Mouse (Mus musculus) heart, postnatal 14 days (tissue): ENCODE measurements at regions not wholly inside any gene's neighbourhood (a gene's known extent, or its start where the extent isn't known, plus 50 kb on each side); places are given as distances from the start of the nearest gene placed in this dataset.
"Not testable (repeated sequence)": the region's sequence is repeated elsewhere in the genome, so short reads cannot be mapped to it uniquely, and the experiment has no call there.

Source experiments
- DNase-seq, 2 experiments: peaks; one replicate each; pipeline ENCODE4 v3.0.0; 2021 to 2022
- intact Hi-C: fragments of 180-260 bp; cut with DNase I; formaldehyde crosslinking; loops from one replicate; pipeline ENCODE4 v1.15.1; 2025

DNA sequence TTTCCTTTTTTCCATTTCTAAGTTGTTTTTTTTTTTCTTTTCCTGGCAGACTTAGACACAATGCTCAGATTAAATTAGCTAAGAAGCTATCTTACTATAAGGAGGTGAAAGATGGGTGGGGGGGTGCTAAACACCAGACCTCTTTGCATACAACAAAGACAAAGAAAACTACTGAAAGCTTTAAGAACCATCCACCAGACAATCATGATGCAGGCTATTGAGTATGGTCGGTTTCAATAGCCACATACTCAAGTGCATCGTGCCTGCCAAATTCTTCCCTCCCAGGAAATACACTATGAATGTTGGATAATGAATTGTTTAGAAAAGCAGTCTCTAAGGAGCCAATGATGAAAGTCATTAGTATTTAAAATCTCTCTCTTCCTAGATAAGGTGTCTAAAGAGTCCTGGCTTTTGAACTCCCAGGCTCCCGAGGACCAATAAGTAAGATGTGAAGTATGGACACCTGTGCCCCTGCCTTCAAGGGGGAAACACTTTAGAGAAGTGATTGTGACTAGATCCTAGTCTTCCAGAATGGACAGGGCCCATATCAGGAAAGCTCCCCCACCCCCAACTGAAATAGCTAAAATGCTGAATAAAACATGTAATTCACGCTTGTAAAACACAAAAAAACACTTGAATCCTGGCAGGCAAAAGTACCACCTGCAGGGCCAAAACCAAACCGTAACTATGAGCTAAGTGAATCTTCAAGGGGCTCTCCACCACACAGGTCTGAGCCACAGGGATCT, 381.8 kb upstream of the B3galt2 start:
- no peak for DNase-seq
- intact Hi-C loops = no loop called here

DNA sequence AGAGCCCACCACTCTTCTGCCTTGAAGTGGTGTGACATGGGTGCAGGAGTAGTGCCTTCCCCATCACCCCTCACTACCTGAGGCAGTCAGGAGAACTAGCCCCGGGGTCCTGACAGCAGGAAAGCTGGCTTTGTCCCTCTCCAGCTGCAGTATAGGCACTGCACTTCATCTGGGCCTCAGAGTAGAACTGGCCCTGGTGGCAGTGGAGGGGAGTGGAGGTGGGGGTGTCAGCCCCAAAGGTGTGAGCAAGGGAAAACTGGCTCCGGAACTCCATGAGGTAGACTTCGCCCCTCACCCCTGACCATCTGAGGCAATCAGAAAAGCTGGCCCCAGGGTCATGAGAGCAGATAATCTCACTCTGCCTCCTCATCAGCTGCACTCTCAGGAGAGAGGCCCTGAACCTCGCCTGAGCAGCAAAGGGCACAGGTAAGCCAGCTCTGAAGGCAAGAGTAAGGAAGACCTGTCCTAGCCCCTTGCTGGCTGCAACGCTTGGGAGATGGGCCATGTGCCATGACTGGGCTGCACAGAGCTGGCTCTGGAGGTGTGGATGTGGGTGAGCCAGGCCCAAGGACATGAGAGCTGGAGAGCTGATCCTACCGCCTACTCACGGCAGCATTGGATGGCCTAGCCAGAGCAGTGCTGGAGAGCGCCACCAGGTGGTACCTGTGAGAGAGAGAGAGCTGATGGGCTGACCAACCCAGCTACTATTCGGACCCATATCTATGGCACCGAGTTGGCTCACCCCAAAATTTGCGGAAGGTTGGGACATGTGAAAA, 377.0 kb upstream of the B3galt2 start:
- intact Hi-C loops = no loop called here
- DNase-seq = no peak

DNA sequence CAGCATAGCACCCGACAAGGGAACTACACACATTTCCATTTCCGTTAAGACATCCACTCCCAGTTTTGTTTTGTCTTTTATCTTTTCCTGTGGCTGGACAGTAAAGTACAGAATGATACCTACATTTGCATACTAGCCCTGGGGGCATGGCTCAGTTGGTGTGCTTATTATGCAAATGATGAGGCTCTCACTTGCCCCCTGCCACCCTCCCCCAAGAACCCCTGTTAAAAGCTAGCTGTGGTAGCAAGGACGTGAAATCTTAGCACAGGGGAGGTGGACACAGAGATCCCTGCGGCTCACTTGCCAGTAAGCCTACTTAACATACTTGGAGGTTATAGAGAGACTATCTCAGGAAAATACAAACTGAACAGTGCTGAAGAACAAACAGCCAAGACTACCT, 375.2 kb upstream of the B3galt2 start:
- DNase-seq = no peak
- intact Hi-C loops = no loop called here

DNA sequence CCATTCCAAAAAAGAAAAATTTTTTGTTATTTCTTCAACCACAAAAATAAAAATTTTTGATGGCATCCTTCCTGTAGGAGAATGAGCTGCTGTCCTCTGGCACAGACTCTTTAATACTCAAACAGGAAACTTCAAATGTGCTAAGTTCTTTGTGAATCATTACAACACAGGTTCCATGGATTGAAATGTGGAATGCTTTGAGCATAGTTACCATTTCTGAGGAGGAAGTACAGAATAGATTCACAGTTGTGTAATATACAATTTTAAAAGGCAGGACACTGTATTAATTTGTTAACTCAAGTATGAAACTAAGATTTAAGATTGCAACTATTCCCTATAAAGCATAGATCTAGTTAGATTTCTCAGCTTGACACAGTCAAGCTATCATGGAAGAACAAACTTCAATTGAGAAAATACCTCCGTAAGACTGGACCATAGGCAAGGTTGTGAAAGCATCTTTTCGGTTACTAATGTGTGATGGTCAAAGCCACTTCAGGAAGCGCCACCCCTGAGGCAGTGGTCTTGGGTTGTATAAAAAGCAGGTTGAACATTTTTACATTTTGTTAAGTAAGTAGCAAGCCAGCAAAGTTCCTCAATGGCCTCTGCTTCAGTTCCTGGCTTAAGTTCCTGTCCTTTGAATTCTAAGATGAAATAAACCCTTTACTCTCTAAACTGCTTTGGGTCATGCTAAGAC, 354.0 kb upstream of the B3galt2 start:
- intact Hi-C loops = no loop called here
- no peak for DNase-seq

DNA sequence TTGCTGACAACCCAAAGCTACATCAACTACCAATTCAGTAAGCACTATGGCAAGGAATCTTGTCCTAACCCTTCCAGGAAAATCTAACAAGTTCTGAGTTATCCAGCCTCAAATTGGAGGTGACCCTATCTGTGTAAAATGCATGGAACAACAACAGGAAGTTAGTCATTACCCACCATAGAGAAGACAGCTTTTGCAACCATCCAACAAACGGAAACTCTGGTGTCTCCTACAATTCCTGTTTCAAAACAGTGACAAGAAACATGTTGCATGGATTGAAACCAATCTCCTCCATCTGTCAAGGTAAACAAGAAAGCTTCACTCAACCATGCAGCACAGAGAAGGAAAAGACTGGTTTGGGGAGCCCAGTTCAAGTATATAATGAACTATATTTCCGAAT, 353.0 kb upstream of the B3galt2 start:
- intact Hi-C loops = no loop called here
- no peak for DNase-seq

DNA sequence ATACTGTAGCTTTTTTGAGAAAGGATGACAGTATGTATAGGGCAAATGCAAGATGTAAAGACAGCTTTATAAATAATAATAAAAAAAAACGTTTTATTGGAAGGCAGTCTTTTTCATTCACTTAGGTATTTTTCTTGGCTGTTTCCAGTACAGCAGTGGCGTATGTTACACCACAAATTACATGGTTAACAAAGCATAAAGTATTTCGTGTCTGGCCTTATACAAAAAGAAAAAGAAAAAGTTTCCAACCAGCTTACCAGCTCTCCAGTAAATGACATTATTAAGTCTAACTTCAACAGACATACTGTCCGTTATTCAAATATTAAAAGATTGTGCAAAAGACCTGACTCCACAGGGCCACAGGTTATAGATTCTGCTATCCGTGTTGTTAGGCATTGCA, 343.9 kb upstream of the B3galt2 start:
- DNase-seq = no peak
- intact Hi-C loops = no loop called here

DNA sequence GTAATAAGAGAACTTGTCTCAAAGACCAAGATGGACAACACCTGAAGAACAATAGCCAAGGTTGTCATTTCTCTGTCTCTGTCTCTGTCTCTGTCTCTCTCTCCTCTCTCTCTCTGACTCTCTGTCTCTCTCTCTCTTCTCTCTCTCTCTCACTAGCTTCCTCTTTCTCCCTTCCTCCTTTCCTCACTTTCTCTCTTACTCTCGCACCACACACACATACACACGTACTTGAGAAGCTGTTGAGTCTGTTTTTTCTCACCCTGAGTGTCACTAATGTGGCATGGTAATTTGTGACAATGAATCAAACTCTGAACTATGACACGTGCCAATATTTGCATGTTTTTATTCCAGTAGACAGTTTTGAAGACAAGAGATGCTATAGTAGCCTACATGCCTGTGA, 333.1 kb upstream of the B3galt2 start:
- intact Hi-C loops = loop anchor here (10.0 kb wide), 1 partner anchor 337 kb away; the partner anchor contains the start of gene B3galt2
- no peak for DNase-seq

DNA sequence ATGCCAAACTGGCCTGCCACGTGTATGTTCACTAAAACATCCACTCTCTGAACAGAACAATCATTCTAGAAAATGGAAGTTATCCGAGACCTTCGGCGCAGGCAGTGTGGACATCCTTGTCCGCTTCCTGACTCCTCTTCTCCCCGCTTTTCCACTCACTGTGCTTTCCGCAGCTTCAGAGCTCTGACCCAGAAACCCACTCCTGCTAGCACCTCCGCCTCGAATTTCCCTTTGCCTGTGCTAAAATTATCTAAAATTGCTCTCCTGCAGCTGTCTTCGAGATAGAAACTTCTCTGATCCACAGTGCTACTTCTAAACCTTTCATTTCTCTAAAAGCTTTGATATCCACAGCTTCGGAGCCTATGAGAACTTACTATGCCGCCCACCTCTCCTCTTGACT, 322.1 kb upstream of the B3galt2 start:
- intact Hi-C loops = no loop called here
- DNase-seq = no peak

DNA sequence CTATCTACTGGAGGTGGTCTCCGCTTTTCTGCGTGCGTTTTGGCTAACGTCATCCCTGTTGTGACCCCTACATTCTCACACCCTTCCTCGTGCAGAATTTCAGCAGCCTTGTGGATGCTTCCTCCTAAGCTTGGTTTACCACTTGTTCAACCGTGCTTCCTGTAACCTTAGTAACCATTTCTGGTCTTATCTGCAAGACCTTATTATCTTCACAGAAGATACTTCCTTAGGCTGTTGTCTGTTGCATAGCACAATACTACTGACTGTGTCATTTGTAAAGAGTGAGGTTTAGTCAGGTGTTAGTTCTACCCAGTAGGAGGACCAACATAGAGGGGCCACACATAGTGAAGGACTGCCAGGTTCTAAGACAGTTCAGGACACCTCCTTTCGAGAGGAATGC, 320.9 kb upstream of the B3galt2 start:
- intact Hi-C loops = no loop called here

DNA sequence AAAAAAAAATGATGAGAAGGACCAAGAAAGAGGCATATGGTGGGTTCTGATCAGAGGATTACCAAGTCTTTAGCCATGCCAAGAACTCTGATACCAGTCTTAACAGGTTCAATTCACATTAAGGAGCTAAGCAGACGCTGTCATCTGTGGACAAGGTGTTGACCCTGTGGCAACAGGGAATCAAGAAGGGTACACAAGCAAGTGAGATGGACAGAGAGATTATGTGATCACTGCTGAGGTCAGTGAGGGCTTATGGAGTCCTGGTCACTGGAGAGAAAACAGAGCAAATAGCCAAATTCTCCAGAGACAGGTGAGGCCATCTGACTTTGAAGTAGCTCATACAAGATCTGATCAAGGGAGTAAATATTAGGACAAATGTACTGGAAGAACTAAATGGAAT, 289.1 kb upstream of the B3galt2 start:
- intact Hi-C loops = no loop called here
- DNase-seq = no peak

More for the DNA sequence above, 320.9 kb upstream of the B3galt2 start:
- DNase-seq = no peak

DNA sequence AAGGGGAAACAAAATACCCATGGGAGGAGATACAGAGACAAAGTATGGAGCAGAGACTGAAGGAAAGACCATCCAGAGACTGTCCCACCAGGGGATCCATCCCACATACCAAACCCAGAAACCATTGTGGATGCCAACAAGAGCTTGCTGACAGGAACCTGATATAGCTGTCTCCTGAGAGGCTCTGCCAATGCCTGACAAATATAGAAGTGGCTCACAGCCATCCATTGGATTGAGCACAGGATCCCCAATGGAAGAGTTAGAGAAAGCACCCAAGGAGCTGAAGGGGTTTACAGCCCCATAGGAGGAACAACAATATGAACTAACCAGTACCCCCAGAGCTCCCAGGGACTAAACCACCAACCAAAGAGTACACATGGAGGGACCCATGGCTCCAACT, 280.2 kb upstream of the B3galt2 start:
- peak; percentile 2 to 10 for DNase-seq
- intact Hi-C loops = not testable (repeated sequence)

DNA sequence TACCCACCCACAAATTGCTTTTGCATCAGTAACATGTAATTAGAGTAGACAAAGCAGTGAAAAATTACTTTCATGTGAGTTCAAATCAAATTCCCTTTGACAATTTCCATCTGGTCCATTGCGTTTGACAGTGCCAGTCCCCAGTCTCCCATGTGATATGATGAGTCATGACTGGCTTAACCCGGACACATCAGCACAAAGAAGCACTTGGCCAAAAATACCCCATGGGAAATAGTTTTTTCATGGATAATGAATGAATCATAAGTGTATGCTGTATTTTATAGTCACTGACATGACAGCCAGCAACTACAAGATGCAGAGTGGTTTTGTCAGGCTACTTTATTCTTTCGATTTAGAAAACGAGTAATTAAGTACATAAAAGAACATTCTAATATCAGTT, 248.6 kb upstream of the B3galt2 start:
- DNase-seq = no peak
- intact Hi-C loops = no loop called here
